Mouse (Mus musculus) cortical plate, adult 2 months (tissue): ENCODE data around the gene Amigo2. TPM values are rescaled to one million over a fixed set of nuclear protein-coding genes. Genes with fewer than 3 reads are reported as not detected.
"Not testable (repeated sequence)": the region's sequence is repeated elsewhere in the genome, so short reads cannot be mapped to it uniquely, and the experiment has no call there.

Source experiments
- H3K27ac ChIP-seq: fragments of 200-500 bp; 2 replicates; pipeline ENCODE4 v1.5.1; 2012; ENCODE audit warnings: low read length, control low read depth, inconsistent platforms; ENCODE audit not compliant: insufficient read depth
- H3K4me1 ChIP-seq: fragments of 200-500 bp; 2 replicates; pipeline ENCODE4 v1.6.1; 2011; ENCODE audit warnings: low read length; ENCODE audit not compliant: control insufficient read depth, insufficient read depth
- H3K4me3 ChIP-seq: fragments of 200-500 bp; 2 replicates; pipeline ENCODE4 v1.5.1; 2011; ENCODE audit warnings: mild to moderate bottlenecking, low read length, control low read depth; ENCODE audit not compliant: insufficient read depth
- CTCF ChIP-seq: fragments of 200-500 bp; IDR thresholded peaks from 2 replicates; pipeline ENCODE4 v1.5.1; 2011; ENCODE audit warnings: mild to moderate bottlenecking, control low read depth, low read length; ENCODE audit not compliant: insufficient read depth; ENCODE audit errors: extremely low read depth
- POLR2A ChIP-seq: fragments of 200-500 bp; IDR thresholded peaks from 2 replicates; pipeline ENCODE4 v1.6.1; 2011; ENCODE audit warnings: mild to moderate bottlenecking, low read length, control low read depth; ENCODE audit not compliant: insufficient read depth; ENCODE audit errors: extremely low read depth
- polyA plus RNA-seq: library from polyadenylated mRNA; depleted of rRNA; stranded (reverse); fragments of >200 nt; gene quantifications from 2 replicates; pipeline ENCODE4 v1.2.3, GENCODE M21; 2012; rRNA removed

Amigo2 gene
- polyA plus RNA-seq, 1 experiment, result 2.2 TPM

- Histone ChIP-seq H3K27ac (no peak overlapping the region), H3K4me3 (no peak overlapping the region), H3K4me1 (no peaks in the 10 kb centered on the region)
- no peak for TF ChIP-seq CTCF
- TF ChIP-seq POLR2A, result no peak
Measured at GRCm38 (mm10) chr15:97224003-97224402, 23.1 kb downstream of the Amigo2 start.

DNA sequence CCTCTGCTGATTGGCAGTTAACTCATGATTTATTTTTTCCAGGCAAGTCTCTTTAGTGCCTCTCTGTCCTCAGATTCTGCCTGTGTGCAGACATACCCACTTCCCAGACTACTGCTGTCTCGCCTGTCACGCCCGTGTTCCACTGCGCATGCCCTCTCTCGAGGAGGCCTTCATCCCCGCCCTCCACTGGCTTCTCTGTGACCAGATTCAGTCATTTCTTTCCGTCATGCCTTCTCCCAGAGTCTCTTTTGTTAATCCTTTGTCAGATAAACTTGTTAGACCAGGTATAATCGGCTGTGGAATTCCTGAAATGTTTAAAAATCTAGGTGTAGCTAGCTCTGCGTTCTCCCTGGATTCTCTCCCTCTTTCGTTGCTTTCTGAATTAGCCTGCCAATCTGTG is 23.7 kb downstream of the Amigo2 start:
- TF ChIP-seq POLR2A (no peak), CTCF (no peak)
- Histone ChIP-seq H3K4me1 (no peaks in the 10 kb centered on the region), H3K4me3 (no peak overlapping the region), H3K27ac (no peak overlapping the region)

- no peaks in the 10 kb centered on the region for H3K4me1 ChIP-seq
- no peak overlapping the region for H3K27ac ChIP-seq
- no peak overlapping the region for H3K4me3 ChIP-seq
- TF ChIP-seq POLR2A, result no peak
Measured at GRCm38 (mm10) chr15:97216843-97217242, 30.2 kb downstream of the Amigo2 start.

GRCm38 (mm10) chr15:97212501-97213477 is 34.3 kb downstream of the Amigo2 start:
- no peaks in the 10 kb centered on the region for H3K4me1 ChIP-seq
- no peak overlapping the region for H3K4me3 ChIP-seq
- no peak overlapping the region for H3K27ac ChIP-seq
- TF ChIP-seq CTCF (no peak), POLR2A (no peak)

GRCm38 (mm10) chr15:97209754-97210153 is 37.3 kb downstream of the Amigo2 start:
- not testable (repeated sequence) for H3K27ac ChIP-seq, H3K4me3 ChIP-seq, H3K4me1 ChIP-seq

- TF ChIP-seq POLR2A, result no peak
- TF ChIP-seq CTCF, result no peak
- Histone ChIP-seq H3K27ac (no peak overlapping the region), H3K4me1 (no peaks in the 10 kb centered on the region), H3K4me3 (no peak overlapping the region)
Measured at GRCm38 (mm10) chr15:97206506-97206905, 40.6 kb downstream of the Amigo2 start.

DNA sequence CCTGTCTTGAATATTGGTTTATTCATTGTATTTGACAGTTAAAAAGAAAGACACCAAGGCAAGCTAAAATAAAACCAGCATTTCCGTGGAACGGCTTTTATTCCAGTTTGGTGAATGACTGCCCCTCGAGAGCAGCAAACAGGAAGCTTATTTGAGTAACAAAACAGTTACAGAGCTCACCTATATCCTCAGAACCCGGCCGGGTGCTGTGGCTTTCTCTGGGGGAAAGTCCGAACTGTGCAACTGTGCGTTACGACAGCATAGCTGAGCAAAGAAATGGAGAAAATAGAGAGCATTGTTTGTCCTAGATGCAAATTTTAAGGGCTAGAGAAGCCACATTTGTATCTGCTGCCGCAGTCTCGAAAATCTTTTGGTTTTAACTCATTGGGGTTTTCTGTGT is 41.3 kb downstream of the Amigo2 start:
- no peak overlapping the region for H3K27ac ChIP-seq
- TF ChIP-seq CTCF (no peak), POLR2A (no peak)

GRCm38 (mm10) chr15:97204889-97205288 is 42.2 kb downstream of the Amigo2 start:
- Histone ChIP-seq H3K4me3 (no peak overlapping the region), H3K27ac (no peak overlapping the region), H3K4me1 (no peaks in the 10 kb centered on the region)
- TF ChIP-seq POLR2A (no peak), CTCF (no peak)

More for the DNA sequence above, 41.3 kb downstream of the Amigo2 start:
- Histone ChIP-seq H3K4me3 (no peak overlapping the region), H3K4me1 (no peaks in the 10 kb centered on the region)

DNA sequence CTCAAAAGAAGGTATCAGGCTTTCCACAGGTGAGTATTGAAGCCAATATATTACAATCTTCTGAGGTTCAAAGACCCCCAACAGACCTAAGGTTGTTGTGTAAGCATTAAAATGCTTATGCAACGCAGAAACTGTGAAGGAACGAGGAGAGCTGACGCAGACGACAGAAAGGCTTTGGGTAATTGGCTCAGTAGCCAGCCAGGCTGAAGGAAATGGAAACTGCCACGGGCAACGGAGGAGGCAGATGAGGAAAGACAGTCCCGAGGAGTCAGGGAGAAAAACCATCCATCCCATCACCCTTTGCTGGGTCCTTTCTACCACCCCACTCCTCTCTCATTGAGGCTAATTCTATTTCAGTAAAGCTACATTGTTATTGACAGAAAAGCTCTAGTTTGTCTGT is 50.4 kb downstream of the Amigo2 start:
- Histone ChIP-seq H3K4me3 (no peak overlapping the region), H3K27ac (no peak overlapping the region), H3K4me1 (no peaks in the 10 kb centered on the region; the same call in 1 of the 2 replicates)
- TF ChIP-seq POLR2A (no peak), CTCF (no peak)

- no peak overlapping the region for H3K4me3 ChIP-seq
- no peak overlapping the region for H3K27ac ChIP-seq
- H3K4me1 ChIP-seq, result no peaks in the 10 kb centered on the region; the same call in 1 of the 2 replicates
- TF ChIP-seq CTCF (no peak), POLR2A (no peak)
Measured at GRCm38 (mm10) chr15:97195628-97196027, 51.5 kb downstream of the Amigo2 start.

Other genes with a start within 250 kb of the Amigo2 start
- gene Slc38a4, start 191.3 kb downstream of the Amigo2 start, polyA plus RNA-seq, result 0.62 and 0.63 TPM in 2 replicates
- gene Pced1b, start 180 bp downstream of the Amigo2 start, polyA plus RNA-seq, result 9.9 and 12.4 TPM in 2 replicates